In genomic region chr10:13500938-13501496, GRCm38 (mm10) we compare ENCODE assay signal across 9 mouse cellular contexts. TPM values are rescaled to one million over a fixed set of nuclear protein-coding genes. Genes with fewer than 3 reads are reported as not detected.
DNase-seq lines count a peak whose midpoint lies in the region; ATAC-seq and TF ChIP-seq lines count a peak whose summit lies in the region.
"Had no signal": no experiment of that assay in that cellular context is flagged by ENCODE, and none has a peak within 500 bp of the region (broad histone marks: within the 10 kb centered on the region; RNA-seq: fewer than 3 reads in every experiment).

No protein-coding gene starts in this region.

- H3K36me3 ChIP-seq in embryonic facial prominence, embryonic 15.5 days = 0 out of 2 replicates have a peak, but pooled peaks cover 2% of the 10 kb centered on the region
- H3K36me3 ChIP-seq in limb, embryonic 14.5 days (ENCODE audit: control insufficient read depth, insufficient read depth, low read length) = no peaks in the 10 kb centered on the region; the same call in 1 of the 2 replicates
- peaks cover 5% of the 10 kb centered on the region; the same call in 1 of the 2 replicates for H3K36me3 ChIP-seq in midbrain, postnatal 0 days (ENCODE audit: insufficient read depth, low read length)
- H3K36me3 ChIP-seq: G1E had no signal

- H3K4me2 ChIP-seq in embryonic facial prominence, embryonic 15.5 days (replicated peaks) = peak overlapping the region; percentile 83
- peak overlapping the region; percentile 81 for H3K4me2 ChIP-seq in limb, embryonic 14.5 days (replicated peaks; ENCODE audit: low read depth, low read length, severe bottlenecking)
- H3K4me2 ChIP-seq in midbrain, postnatal 0 days (ENCODE audit: low read depth, low read length, poor library complexity, severe bottlenecking) = peak overlapping the region; percentile 72

- no peaks in the 10 kb centered on the region; the same call in 1 of the 2 replicates for H3K4me1 ChIP-seq in bone marrow, adult 2 months (ENCODE audit: control insufficient read depth, insufficient read depth, low read length)
- H3K4me1 ChIP-seq in embryonic facial prominence, embryonic 15.5 days = peaks cover 15% of the 10 kb centered on the region; the same call in 1 of the 2 replicates
- no peaks in the 10 kb centered on the region for H3K4me1 ChIP-seq in limb, embryonic 14.5 days (ENCODE audit: control insufficient read depth, insufficient read depth, low read length)
- no peaks in the 10 kb centered on the region for H3K4me1 ChIP-seq in midbrain, postnatal 0 days (ENCODE audit: insufficient read depth, low read length)

- H3K27me3 ChIP-seq in embryonic facial prominence, embryonic 15.5 days = no peaks in the 10 kb centered on the region
- H3K27me3 ChIP-seq in limb, embryonic 14.5 days (ENCODE audit: control insufficient read depth, insufficient read depth, low read length) = no peaks in the 10 kb centered on the region
- H3K27me3 ChIP-seq in midbrain, postnatal 0 days (ENCODE audit: insufficient read depth, low read length) = no peaks in the 10 kb centered on the region

- peak; percentile 92 for ATAC-seq in embryonic facial prominence, embryonic 15.5 days (ENCODE audit: insufficient number of reproducible peaks, low FRiP score, low TSS enrichment, low read depth)
- peak; percentile 77 for ATAC-seq in limb, embryonic 14.5 days (ENCODE audit: low FRiP score, low read depth)
- ATAC-seq in midbrain, postnatal 0 days (ENCODE audit: low FRiP score) = peak; percentile 93

- no peak for TF ChIP-seq CTCF in bone marrow, adult 2 months (IDR thresholded peaks at IDR 0.05; ENCODE audit: control insufficient read depth, insufficient read depth, low read length)
- TF ChIP-seq CTCF in midbrain, postnatal 0 days (IDR thresholded peaks at IDR 0.05) = no peak

- peak overlapping the region; percentile 47 for H3K9ac ChIP-seq in embryonic facial prominence, embryonic 15.5 days
- H3K9ac ChIP-seq in limb, embryonic 14.5 days (ENCODE audit: low read depth, low read length, severe bottlenecking) = peak overlapping the region; percentile 71
- peak overlapping the region; percentile 81 for H3K9ac ChIP-seq in midbrain, postnatal 0 days (replicated peaks; ENCODE audit: low read length, poor library complexity, severe bottlenecking)

- no peaks in the 10 kb centered on the region for H3K9me3 ChIP-seq in embryonic facial prominence, embryonic 15.5 days (replicated peaks)
- no peaks in the 10 kb centered on the region for H3K9me3 ChIP-seq in limb, embryonic 14.5 days (ENCODE audit: control insufficient read depth, low read length)
- no peaks in the 10 kb centered on the region for H3K9me3 ChIP-seq in midbrain, postnatal 0 days (ENCODE audit: low read length)
- H3K9me3 ChIP-seq: G1E had no signal

- peak; percentile 77 for DNase-seq in 3T3-L1 (ENCODE audit: low read depth, low spot score)
- DNase-seq in heart, adult 8-10 months (ENCODE audit: low spot score) = peak; percentile 86
- DNase-seq in kidney, adult 9 months = peak; percentile 95
- peak; percentile 76 for DNase-seq in limb, embryonic 14.5 days (ENCODE audit: low spot score)
- peak; percentile 87 for DNase-seq in midbrain, postnatal 0 days (ENCODE audit: low spot score)
- DNase-seq in spleen, postnatal 14 days (ENCODE audit: low spot score in 2 of 2) = peak; percentile 62 to 67

- peak overlapping the region; percentile 83 for H3K4me3 ChIP-seq in bone marrow, adult 2 months (replicated peaks; ENCODE audit: control insufficient read depth, low read depth, low read length)
- H3K4me3 ChIP-seq in embryonic facial prominence, embryonic 15.5 days (replicated peaks) = peak overlapping the region; percentile 66
- peak overlapping the region; percentile 60 for H3K4me3 ChIP-seq in limb, embryonic 14.5 days (replicated peaks; ENCODE audit: low read length)
- H3K4me3 ChIP-seq in midbrain, postnatal 0 days (ENCODE audit: low read depth, low read length) = peak overlapping the region; percentile 68

- peak overlapping the region; percentile 70 for H3K27ac ChIP-seq in bone marrow, adult 2 months (ENCODE audit: control insufficient read depth, insufficient read depth, low read depth, low read length, poor library complexity)
- 0 out of 2 replicates have a peak overlapping the region, but pooled peaks have one; percentile 17 for H3K27ac ChIP-seq in embryonic facial prominence, embryonic 15.5 days (replicated peaks)
- H3K27ac ChIP-seq in limb, embryonic 14.5 days (replicated peaks; ENCODE audit: low read depth, low read length) = no peak overlapping the region
- peak overlapping the region; percentile 58 for H3K27ac ChIP-seq in midbrain, postnatal 0 days (ENCODE audit: low read depth, low read length)

- TF ChIP-seq POLR2A in bone marrow, adult 2 months (IDR thresholded peaks at IDR 0.05; ENCODE audit: borderline replicate concordance, control insufficient read depth, low read depth, low read length) = peak; percentile 77; the same call in 1 of the 2 replicates
- TF ChIP-seq POLR2A in limb, embryonic 14.5 days (IDR thresholded peaks at IDR 0.05; ENCODE audit: borderline replicate concordance, extremely low read depth, insufficient read depth, insufficient read length) = no peak

- WGBS in bone marrow, adult 2 months = under 1% methylated on average over 30 of the region's 30 CpGs
- under 1% methylated on average over 30 of the region's 30 CpGs for WGBS in embryonic facial prominence, embryonic 15.5 days
- 0% methylated on average over 29 of the region's 30 CpGs for WGBS in limb, embryonic 14.5 days
- WGBS in midbrain, postnatal 0 days = under 1% methylated on average over 30 of the region's 30 CpGs

RNA-seq across cellular contexts. Expression of gene Fuca2, which starts 1.7 kb away (rescaled TPM):
- polyA plus RNA-seq in bone marrow, adult 2 months (2011; ENCODE audit: insufficient read depth, insufficient read length, low replicate concordance, missing spikeins) = 31.0 and 44.9 TPM in 2 replicates
- polyA plus RNA-seq in embryonic facial prominence, embryonic 15.5 days (2015; fragmentation: Nextera tagmentation; extraction: Ambion mirVana) = 63.0 and 67.3 TPM in 2 replicates
- 100 to 1,000 TPM; 164 to 196 (median 181) TPM for total RNA-seq in heart, adult 8-10 months (2022)
- polyA plus RNA-seq in limb, embryonic 14.5 days (2012; rRNA removed) = 23.3 and 33.1 TPM in 2 replicates
- polyA plus RNA-seq in limb, embryonic 14.5 days (2014; fragmentation: Nextera tagmentation; extraction: Ambion mirVana) = 55.7 and 55.8 TPM in 2 replicates
- 15.8 and 24.3 TPM in 2 replicates for total RNA-seq in midbrain, postnatal 0 days (2014; rRNA removed)
- polyA plus RNA-seq in midbrain, postnatal 0 days (2015; fragmentation: Nextera tagmentation; extraction: Ambion mirVana) = 65.7 and 67.5 TPM in 2 replicates
- polyA plus RNA-seq: G1E had no signal

RNA-seq across cellular contexts. Expression of gene Phactr2, which starts 26.8 kb away (rescaled TPM):
- 7.5 and 12.8 TPM in 2 replicates for polyA plus RNA-seq in bone marrow, adult 2 months (2011; ENCODE audit: insufficient read depth, insufficient read length, low replicate concordance, missing spikeins)
- polyA plus RNA-seq in embryonic facial prominence, embryonic 15.5 days (2015; fragmentation: Nextera tagmentation; extraction: Ambion mirVana) = 27.9 and 30.1 TPM in 2 replicates
- 10 to 100 TPM; 45.2 to 50.3 (median 48.6) TPM for total RNA-seq in heart, adult 8-10 months (2022)
- 17.5 and 20.0 TPM in 2 replicates for polyA plus RNA-seq in limb, embryonic 14.5 days (2012; rRNA removed)
- 34.8 and 36.5 TPM in 2 replicates for polyA plus RNA-seq in limb, embryonic 14.5 days (2014; fragmentation: Nextera tagmentation; extraction: Ambion mirVana)
- 9.0 and 11.0 TPM in 2 replicates for total RNA-seq in midbrain, postnatal 0 days (2014; rRNA removed)
- polyA plus RNA-seq in midbrain, postnatal 0 days (2015; fragmentation: Nextera tagmentation; extraction: Ambion mirVana) = 8.4 TPM in 2 replicates
- polyA plus RNA-seq: G1E had no signal

RNA-seq across cellular contexts. Expression of gene Adat2, which starts 51.7 kb away (rescaled TPM):
- 2.8 and 4.9 TPM in 2 replicates for polyA plus RNA-seq in bone marrow, adult 2 months (2011; ENCODE audit: insufficient read depth, insufficient read length, low replicate concordance, missing spikeins)
- polyA plus RNA-seq in embryonic facial prominence, embryonic 15.5 days (2015; fragmentation: Nextera tagmentation; extraction: Ambion mirVana) = 4.0 and 4.3 TPM in 2 replicates
- total RNA-seq in heart, adult 8-10 months (2022) = 1 to 10 TPM; 2.4 to 3.5 (median 2.9) TPM
- 8.4 and 10.2 TPM in 2 replicates for polyA plus RNA-seq in limb, embryonic 14.5 days (2012; rRNA removed)
- 4.8 and 5.3 TPM in 2 replicates for polyA plus RNA-seq in limb, embryonic 14.5 days (2014; fragmentation: Nextera tagmentation; extraction: Ambion mirVana)
- 2.0 and 2.7 TPM in 2 replicates for total RNA-seq in midbrain, postnatal 0 days (2014; rRNA removed)
- polyA plus RNA-seq in midbrain, postnatal 0 days (2015; fragmentation: Nextera tagmentation; extraction: Ambion mirVana) = 1.9 TPM in 2 replicates

RNA-seq across cellular contexts. Expression of gene Pex3, which starts 51.9 kb away (rescaled TPM):
- polyA plus RNA-seq in bone marrow, adult 2 months (2011; ENCODE audit: insufficient read depth, insufficient read length, low replicate concordance, missing spikeins) = 6.0 and 6.8 TPM in 2 replicates
- 27.2 and 32.8 TPM in 2 replicates for polyA plus RNA-seq in embryonic facial prominence, embryonic 15.5 days (2015; fragmentation: Nextera tagmentation; extraction: Ambion mirVana)
- total RNA-seq in heart, adult 8-10 months (2022) = 10 to 100 TPM; 17.3 to 24.1 (median 22.1) TPM
- polyA plus RNA-seq in limb, embryonic 14.5 days (2012; rRNA removed) = 27.5 and 30.6 TPM in 2 replicates
- polyA plus RNA-seq in limb, embryonic 14.5 days (2014; fragmentation: Nextera tagmentation; extraction: Ambion mirVana) = 32.2 and 32.6 TPM in 2 replicates
- 27.7 and 39.7 TPM in 2 replicates for total RNA-seq in midbrain, postnatal 0 days (2014; rRNA removed)
- 32.6 and 35.5 TPM in 2 replicates for polyA plus RNA-seq in midbrain, postnatal 0 days (2015; fragmentation: Nextera tagmentation; extraction: Ambion mirVana)
